Mouse (Mus musculus) kidney, postnatal 36 days (tissue): ENCODE results near the gene Pam16.
A peak's percentile ranks its signal among the peaks of the same experiment; 100 is the strongest.

ENCODE experiments used
- DNase-seq, 2 experiments: peaks; one replicate each; pipeline ENCODE4 v3.0.0; 2021 to 2022; ENCODE audit warnings: mixed read lengths in 2 of 2

The Pam16 gene

GRCm38 (mm10) chr16:4624481-4625110 lies at the start of gene Pam16:
Gene Pam16 (minus strand): TSS chr16:4624988.
- DNase-seq = peak; percentile 94 to 97

GRCm38 (mm10) chr16:4674091-4674490 lies 49.3 kb upstream of the Pam16 start:
- no peak for DNase-seq

GRCm38 (mm10) chr16:4670317-4670716 lies 45.5 kb upstream of the Pam16 start:
- DNase-seq = peak; percentile 53 to 54

- DNase-seq = peak; percentile 91 to 97
These were observed 42.5 kb upstream of the Pam16 start for GRCm38 (mm10) chr16:4667190-4667808.

GRCm38 (mm10) chr16:4665726-4666125 lies 40.9 kb upstream of the Pam16 start:
- DNase-seq = peak; percentile 7 to 71

GRCm38 (mm10) chr16:4663806-4664205 lies 39.0 kb upstream of the Pam16 start:
- DNase-seq = no peak

GRCm38 (mm10) chr16:4661605-4662004 lies 36.8 kb upstream of the Pam16 start:
- no peak for DNase-seq

GRCm38 (mm10) chr16:4659326-4659725 lies 34.5 kb upstream of the Pam16 start:
- DNase-seq = no peak

- DNase-seq = no peak
These were observed 34.0 kb upstream of the Pam16 start for GRCm38 (mm10) chr16:4658781-4659245.

GRCm38 (mm10) chr16:4656571-4657081 lies 31.8 kb upstream of the Pam16 start:
- peak; percentile 43 to 62 for DNase-seq

- DNase-seq = peak in 1 of 2 experiments; percentile 39
These were observed 31.2 kb upstream of the Pam16 start for GRCm38 (mm10) chr16:4655764-4656570.

GRCm38 (mm10) chr16:4655251-4655734 lies 30.5 kb upstream of the Pam16 start:
- DNase-seq = peak; percentile 73 to 76

- DNase-seq = peak; percentile 83 to 84
These were observed 29.9 kb upstream of the Pam16 start for GRCm38 (mm10) chr16:4654706-4655105.

GRCm38 (mm10) chr16:4652707-4653416 lies 28.1 kb upstream of the Pam16 start:
- peak; percentile 78 to 87 for DNase-seq

GRCm38 (mm10) chr16:4651624-4652023 lies 26.8 kb upstream of the Pam16 start:
- DNase-seq = no peak

GRCm38 (mm10) chr16:4651081-4651480 lies 26.3 kb upstream of the Pam16 start:
- DNase-seq = no peak

GRCm38 (mm10) chr16:4650161-4650560 lies 25.4 kb upstream of the Pam16 start:
- DNase-seq = no peak

GRCm38 (mm10) chr16:4649692-4650091 lies 24.9 kb upstream of the Pam16 start:
- DNase-seq = no peak

- no peak for DNase-seq
These were observed 24.4 kb upstream of the Pam16 start for GRCm38 (mm10) chr16:4649211-4649610.

- DNase-seq = peak; percentile 76 to 79
These were observed 23.7 kb upstream of the Pam16 start for GRCm38 (mm10) chr16:4648416-4649023.

GRCm38 (mm10) chr16:4647651-4648141 lies 22.9 kb upstream of the Pam16 start:
- peak in 1 of 2 experiments; percentile 48 for DNase-seq

- no peak for DNase-seq
These were observed 22.0 kb upstream of the Pam16 start for GRCm38 (mm10) chr16:4646831-4647230.
